Mouse (Mus musculus): ENCODE data around the gene Dhrs2.

The Dhrs2 gene

GRCm38 (mm10) chr14:55221707-55222106, at the start of gene Dhrs2:
Gene Dhrs2 (plus strand): TSS chr14:55222007.
- DNase-seq = no peak

- no peak for DNase-seq
Measured at GRCm38 (mm10) chr14:55174164-55174563, 47.6 kb upstream of the Dhrs2 start.

GRCm38 (mm10) chr14:55177274-55177673, 44.5 kb upstream of the Dhrs2 start:
- peak; percentile 69 for DNase-seq

- DNase-seq = no peak
Measured at GRCm38 (mm10) chr14:55180951-55181350, 40.9 kb upstream of the Dhrs2 start.

GRCm38 (mm10) chr14:55183231-55183630, 38.6 kb upstream of the Dhrs2 start:
- DNase-seq = no peak

- no peak for DNase-seq
Measured at GRCm38 (mm10) chr14:55184640-55185145, 37.1 kb upstream of the Dhrs2 start.

- DNase-seq = no peak
Measured at GRCm38 (mm10) chr14:55188491-55188890, 33.3 kb upstream of the Dhrs2 start.

- no peak for DNase-seq
Measured at GRCm38 (mm10) chr14:55189351-55189769, 32.4 kb upstream of the Dhrs2 start.

- no peak for DNase-seq
Measured at GRCm38 (mm10) chr14:55193354-55193753, 28.5 kb upstream of the Dhrs2 start.

- no peak for DNase-seq
Measured at GRCm38 (mm10) chr14:55193876-55194635, 27.8 kb upstream of the Dhrs2 start.

GRCm38 (mm10) chr14:55194786-55195185, 27.0 kb upstream of the Dhrs2 start:
- DNase-seq = no peak

- no peak for DNase-seq
Measured at GRCm38 (mm10) chr14:55197121-55197520, 24.7 kb upstream of the Dhrs2 start.

GRCm38 (mm10) chr14:55198187-55198586, 23.6 kb upstream of the Dhrs2 start:
- no peak for DNase-seq

- no peak for DNase-seq
Measured at GRCm38 (mm10) chr14:55204544-55204943, 17.3 kb upstream of the Dhrs2 start.

- no peak for DNase-seq
Measured at GRCm38 (mm10) chr14:55205045-55205750, 16.6 kb upstream of the Dhrs2 start.

- no peak for DNase-seq
Measured at GRCm38 (mm10) chr14:55208306-55208705, 13.5 kb upstream of the Dhrs2 start.

- no peak for DNase-seq
Measured at GRCm38 (mm10) chr14:55213621-55214020, 8.2 kb upstream of the Dhrs2 start.

GRCm38 (mm10) chr14:55214507-55214906, 7.3 kb upstream of the Dhrs2 start:
- peak; percentile 44 for DNase-seq

- DNase-seq = no peak
Measured at GRCm38 (mm10) chr14:55223172-55223571, 1.4 kb downstream of the Dhrs2 start.

GRCm38 (mm10) chr14:55234639-55235038, 12.8 kb downstream of the Dhrs2 start:
- no peak for DNase-seq

- DNase-seq = no peak
Measured at GRCm38 (mm10) chr14:55236685-55237084, 14.9 kb downstream of the Dhrs2 start.

- DNase-seq = peak; percentile 35
Measured at GRCm38 (mm10) chr14:55242664-55243063, 20.9 kb downstream of the Dhrs2 start.

- no peak for DNase-seq
Measured at GRCm38 (mm10) chr14:55247181-55247580, 25.4 kb downstream of the Dhrs2 start.

GRCm38 (mm10) chr14:55248284-55248683, 26.5 kb downstream of the Dhrs2 start:
- no peak for DNase-seq

Measured in cerebellum, adult 11 months (tissue).